Mouse (Mus musculus) kidney, adult 11 months (tissue): ENCODE results near the gene Ctcfl.
"Not testable (repeated sequence)": the region's sequence is repeated elsewhere in the genome, so short reads cannot be mapped to it uniquely, and the experiment has no call there.

Experiments
- DNase-seq: peaks from one replicate; pipeline ENCODE4 v3.0.0; 2022

Ctcfl gene

DNA sequence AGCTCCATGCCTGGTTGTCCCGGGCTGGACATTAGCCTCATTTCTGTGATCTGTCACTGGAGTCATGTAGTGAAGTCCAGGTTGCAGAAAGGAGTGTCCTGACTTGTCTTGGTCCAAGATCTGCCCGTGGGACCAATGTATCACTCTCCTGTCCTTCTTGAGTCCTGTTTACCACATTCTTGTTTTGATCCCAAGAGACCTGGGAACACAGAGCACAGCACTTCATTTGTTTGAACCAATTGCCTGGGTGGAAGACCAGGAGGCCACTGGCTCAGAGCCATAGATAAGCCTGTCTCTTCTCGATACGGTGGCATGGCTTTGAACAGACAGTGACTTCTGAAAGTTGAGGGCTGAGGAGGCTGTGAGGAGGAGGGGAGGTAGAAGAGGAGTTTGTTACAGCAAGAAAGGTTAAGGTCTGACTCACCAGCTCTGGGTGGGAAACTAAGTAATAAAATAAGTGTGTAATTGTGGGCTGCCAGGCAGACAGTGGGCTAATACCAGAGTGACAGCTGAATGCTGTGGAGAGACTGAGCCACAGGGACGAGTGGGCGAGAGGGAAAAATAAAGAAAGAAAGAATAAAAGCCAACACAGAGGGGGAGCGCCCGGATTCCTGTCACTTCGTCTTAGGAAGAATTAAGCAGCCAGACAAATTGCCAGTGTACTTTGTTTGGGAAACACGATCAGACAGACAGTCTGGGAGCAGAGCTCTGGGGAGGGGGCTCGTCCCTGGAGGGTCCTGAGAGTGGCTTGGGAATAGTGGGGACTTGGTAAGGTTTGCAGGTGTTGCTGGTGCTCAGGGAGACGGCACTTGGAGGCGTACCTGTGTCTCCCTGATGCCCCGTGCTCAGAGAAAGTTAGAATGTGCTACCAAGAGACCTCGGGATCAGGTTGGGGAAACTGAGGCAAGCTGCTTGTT is 19.3 kb upstream of the Ctcfl start:
- DNase-seq: no peak

DNA sequence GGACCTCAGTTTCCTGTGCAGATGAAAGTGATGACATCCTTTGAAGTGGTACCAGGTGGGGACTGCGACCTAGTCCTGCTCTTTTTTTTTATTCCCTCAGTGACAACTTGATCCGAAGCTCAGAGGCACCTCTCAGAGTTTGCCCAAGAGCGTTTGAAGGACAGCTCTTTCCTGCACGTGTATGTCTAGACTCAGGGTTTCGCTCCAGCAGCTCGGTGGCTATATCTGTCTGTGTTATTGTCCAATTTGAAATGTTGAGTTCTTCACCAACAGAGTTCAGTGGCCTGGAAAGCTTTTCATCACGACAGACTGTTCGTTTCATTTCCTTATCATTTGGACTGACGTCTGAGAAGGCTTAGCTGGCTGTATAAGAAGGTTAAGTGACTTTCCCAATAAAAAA is 15.4 kb upstream of the Ctcfl start:
- no peak for DNase-seq

DNA sequence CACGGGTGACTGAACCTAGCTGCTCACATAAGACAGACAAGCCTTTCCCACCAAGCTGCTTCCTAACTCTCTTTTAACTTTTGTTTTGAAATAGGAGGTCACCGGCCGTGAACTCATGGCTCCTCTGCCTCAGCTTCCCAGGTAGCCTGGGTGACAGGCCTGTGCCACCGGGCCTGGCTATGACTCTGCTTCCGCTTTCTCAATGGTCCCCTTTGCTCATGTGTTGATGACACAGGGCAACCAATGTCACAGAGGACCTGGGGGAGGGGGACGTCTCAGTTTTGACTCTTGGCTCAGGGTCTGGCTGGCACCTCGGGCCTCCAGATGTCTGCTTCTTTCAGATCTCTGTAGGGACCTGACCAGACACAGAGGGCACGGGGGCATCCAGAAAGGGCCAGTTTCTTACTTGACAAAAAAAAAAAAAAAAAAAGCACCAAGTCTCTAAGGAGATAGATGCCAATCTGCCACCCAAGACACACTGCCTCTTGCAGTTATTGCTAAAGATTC is 13.5 kb upstream of the Ctcfl start:
- DNase-seq: no peak

DNA sequence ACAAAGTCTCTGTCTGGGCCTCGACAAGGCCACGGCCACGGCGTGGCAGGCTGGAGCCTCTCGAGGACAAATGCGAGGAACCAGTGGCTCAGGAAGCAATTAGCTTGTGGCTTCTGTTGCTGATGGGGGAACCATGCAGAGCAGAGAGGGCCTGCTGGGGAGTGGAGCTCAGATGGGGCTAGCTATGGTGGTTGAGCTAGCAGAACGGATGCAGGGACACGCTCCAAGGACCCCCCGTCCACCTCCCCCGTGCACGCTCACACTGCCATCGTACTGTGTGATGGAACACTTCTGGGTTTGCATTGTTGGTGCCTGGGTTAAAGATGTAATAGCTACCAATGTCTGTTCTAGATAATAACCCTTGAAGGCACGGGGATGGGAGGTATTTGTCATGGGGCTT is 12.9 kb upstream of the Ctcfl start:
- DNase-seq: no peak

DNA sequence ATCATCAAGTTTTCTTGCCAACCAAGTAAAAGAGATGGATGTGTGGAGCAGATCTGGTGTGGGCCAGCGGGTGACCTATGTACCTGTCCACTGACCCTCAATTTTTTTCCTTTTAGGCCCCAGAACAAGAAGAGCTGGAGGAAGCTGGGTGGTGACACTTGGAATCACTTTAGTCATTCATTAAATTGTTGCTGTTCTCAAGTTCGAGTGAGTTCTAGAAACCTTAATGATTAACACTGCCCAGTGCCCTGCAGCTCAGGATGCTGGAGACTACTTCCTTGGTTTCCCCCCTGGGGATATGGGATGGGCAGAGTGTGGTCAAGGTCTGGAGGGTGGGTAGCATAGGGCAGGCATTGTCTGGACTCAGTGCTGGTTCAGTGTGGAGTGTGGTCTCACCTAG is 9.8 kb upstream of the Ctcfl start:
- peak; percentile 83 for DNase-seq

DNA sequence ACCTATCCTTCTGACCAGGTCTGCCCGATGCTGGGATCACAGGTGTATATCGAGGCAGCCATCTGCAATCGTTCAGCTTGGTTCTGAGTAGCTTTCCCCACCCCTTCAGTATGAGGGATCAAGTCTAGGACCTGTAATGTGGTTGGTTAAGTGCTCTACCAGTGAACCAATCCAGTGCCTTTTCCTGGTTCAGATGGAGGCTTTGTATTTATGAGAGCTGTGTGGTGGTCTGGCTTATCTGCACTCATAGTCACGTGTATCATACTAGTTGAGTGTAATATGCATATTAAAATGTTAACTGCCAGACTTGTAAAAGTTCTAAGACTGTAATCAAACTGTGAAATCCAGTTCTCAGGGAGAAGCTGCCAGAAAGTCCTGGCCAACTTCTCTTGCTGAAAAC is 7.1 kb upstream of the Ctcfl start:
- no peak for DNase-seq

DNA sequence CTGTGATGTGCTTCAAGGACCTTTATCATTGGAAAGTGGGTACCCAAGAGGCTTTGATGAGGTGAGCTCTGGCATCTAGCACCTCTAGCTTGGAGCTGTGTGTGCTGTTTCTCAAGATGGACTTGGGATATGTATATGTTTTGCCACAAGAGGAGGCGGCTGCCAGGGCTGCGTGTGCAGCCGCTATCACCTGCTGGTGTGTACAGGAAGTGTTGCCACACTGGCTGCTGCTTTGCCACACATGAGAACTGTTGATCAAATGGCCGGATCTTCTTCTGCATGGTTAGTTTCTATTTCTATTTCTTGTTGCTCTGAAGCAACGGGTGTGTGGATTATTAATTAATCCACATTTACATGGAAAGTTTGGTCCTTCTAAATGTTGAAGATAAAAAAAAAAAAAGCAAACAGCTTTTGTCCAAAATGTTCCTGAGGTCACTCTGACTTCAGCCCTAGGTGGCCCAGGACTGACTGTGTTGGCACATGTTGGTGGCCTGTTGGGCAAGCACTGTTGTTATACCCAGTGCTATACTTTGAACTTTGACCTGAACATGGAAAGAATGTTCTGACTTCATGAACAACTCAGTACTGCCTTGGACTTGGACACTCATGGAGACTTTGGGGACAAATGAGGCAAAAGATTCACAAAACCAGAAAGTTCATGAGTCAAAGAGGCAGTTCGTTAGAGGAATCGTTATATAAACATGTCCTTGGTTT is 4.9 kb upstream of the Ctcfl start:
- peak; percentile 83 for DNase-seq

DNA sequence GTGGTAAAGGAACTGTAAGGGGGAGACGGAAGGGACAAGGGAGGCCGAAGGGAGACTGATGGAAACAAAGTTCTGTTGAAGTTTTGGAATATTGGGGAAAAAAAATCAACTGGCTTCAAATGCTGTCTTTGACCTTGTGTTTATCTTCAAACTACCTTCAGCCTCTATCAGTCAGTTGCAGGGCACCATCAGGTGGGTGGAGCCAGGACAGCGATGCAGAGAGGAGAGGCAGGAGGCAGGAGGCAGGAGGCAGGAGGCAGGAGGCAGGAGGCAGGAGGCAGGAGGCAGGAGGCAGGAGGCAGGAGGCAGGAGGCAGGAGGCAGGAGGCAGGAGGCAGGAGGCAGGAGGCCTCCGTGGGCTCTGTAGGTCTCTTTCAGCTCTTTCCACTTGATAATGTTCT is 792 bp upstream of the Ctcfl start:
- DNase-seq: not testable (repeated sequence)

DNA sequence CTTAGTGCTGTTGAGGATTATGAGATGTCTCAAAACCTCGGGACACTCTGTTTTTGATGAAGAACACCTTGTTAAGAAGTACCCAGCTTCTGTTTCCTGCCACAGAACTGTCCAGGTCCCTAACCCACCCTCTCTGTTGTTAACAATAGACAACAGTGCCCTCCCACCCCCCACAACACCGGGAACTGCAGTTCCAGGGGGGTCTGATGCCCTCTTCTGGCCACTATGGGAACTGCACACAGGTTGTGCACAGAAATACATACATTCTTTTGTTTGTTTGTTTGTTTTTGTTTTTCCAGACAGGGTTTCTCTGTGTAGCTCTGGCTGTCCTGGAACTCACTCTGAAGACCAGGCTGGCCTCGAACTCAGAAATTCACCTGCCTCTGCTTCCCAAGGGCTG is 5.5 kb downstream of the Ctcfl start:
- not testable (repeated sequence) for DNase-seq

DNA sequence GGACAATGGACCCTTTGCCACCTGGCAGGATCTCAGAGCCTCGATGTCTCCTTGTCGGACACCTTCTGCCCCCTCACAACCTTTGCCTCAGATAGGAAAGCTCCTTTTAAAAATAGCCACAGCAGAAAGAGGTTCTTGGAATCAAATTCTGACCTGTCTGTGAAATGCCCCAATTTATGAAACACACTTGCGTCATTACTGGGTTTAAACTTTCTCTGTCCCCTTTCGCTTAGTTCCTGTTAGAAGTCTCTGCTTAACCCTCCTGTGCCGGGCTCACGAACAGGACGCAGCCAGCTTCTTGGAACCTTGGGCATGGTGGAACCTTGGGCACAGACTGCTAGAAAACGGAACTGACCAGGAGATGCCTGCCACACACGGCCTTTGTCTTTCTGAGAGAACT is 8.8 kb downstream of the Ctcfl start:
- DNase-seq: no peak

DNA sequence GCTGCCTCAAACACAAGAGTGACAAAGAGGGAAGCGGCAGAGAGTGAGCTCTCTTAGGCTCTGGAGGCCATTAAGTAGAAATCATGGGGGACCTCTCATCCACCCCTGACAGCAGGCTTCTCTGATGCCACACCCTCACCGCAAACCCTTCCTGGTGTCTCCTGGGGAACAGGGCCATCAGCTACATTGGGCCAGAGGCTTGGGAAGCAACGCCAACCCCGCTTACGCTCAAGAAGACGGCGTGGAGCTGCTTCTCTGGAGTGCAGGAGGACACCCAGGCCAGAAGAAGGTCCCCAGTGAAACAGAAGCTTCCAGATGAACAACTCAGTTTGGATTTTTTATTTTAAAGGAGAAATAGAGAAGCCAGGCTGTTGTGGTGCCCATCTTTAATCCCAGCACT is 9.8 kb downstream of the Ctcfl start:
- no peak for DNase-seq

DNA sequence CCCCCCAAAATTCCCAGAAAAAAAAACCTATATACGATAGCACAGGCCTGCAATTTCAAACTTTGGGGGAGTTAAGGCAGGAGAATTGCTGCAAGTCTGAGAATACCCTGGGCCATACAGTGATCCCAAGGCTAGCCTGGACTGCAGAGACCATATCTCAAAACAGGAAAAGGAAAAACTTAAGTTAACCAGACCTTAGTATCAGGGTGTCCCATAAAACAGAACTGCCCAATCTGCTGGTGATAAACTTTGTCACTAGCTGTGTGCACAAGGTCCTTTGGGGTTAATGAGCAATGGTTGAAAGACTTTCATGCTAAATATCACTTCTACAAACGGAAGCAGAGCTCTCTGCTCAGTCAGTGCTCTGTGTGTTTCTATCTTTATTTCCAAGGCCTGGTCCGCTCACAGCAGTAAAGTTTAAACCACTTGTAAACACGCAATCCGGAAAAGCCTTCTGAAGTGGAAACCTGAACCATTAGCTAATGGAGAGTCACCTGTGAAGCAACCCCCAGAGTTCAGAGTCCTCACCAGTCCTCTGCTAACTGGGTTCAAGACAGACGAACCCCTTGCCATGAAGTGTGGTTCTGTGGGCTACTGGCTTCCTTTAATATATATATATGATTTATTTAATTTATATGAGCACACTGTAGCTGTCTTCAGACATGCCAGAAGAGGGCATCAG is 10.7 kb downstream of the Ctcfl start:
- DNase-seq: no peak

DNA sequence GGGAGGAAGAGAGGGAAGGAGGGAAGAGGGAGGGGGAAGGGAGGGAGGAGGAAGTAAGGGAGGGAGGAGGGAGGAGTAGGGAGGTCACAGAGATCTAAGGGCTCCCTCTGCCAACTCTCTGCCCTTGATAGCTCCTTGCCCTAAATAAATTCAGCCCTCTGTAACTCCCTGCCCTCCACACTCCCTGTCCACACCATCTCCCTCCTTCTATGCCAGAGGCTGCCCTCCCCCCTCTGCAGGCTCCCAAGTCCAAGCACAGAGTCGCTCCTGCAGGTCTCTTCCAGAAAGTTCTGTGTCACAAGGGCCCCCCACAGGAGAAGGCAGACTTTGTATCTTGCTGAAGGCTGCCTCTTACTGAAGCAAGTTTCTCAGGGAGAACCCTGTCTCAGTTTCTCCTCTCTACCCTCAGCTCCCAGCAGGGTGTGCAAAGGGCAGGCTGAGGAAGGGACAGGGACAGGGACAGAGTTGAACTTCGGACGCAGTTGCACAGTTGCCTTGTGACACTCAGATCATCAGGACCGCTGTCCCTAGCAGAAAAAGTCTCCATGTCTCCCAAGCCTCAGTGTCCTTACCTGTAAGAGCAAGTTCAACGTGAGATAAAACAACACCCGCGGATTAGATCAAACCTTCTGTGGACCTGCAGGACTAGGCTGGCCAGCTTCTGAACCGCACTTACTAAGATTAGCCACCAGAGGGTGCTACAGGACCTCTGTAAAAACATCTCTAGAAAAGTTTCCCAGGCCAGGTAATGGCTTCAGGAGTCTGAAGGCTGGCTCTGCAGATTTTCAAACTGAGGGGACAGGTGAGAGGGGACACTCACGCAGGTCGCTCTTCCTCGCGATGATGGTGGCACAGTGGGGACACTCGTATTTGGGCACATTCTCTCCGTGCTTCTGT is 12.2 kb downstream of the Ctcfl start:
- peak; percentile 77 for DNase-seq

DNA sequence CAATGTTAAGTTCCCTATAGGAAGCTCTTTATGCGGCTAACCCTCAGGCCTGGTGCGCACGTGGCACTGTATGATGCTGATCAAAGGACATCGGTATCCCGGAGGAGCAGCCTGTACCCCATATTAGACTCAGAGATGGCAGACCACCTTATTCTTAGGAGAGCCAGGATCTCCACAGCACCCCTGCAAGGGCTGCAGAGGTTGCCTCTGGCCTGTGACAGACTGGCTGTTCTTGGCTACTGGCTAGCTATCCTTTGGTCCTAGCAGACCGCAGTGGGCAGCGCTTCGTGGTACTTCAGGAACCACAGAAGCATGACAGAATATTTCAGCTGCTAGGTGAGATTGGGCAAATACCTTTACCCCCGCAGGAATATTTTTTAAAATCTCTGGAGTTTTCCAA is 12.9 kb downstream of the Ctcfl start:
- DNase-seq: no peak

DNA sequence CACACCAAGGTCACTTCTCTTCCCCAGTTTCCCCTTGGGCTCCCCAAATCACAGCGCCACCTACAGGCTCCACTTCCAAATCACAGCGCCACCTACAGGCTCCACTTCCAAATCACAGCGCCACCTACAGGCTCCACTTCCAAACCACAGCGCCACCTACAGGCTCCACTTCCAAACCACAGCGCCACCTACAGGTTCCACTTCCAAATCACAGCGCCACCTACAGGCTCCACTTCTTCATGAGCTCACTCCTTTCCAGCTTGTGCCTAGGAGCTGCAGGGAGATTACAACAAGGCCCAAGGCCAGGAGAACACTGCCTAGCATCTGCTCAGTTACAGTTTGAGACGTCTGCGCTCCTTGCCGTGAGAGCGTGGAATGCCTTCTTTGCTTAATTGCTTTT is 22.0 kb downstream of the Ctcfl start:
- DNase-seq: not testable (repeated sequence)

DNA sequence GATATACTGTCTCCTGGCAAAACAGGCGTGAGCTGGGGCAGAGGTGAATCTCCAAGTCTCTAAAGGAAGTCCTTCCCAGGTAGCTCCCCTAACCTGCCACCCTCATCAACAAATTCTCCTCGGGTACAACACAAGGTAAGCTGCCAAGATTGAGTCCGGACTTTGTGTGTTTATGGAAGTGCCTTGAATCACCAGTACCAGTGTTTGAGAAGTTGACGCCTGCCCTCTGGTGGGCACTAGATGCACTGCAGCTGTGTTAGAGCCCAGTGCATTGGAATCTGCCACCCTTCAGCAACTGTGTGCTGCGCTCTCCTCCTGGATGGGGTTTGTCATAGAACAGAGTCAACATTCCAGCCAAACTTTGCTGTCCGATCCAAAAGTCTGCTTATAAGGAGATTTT is 29.9 kb downstream of the Ctcfl start:
- DNase-seq: peak; percentile 75

DNA sequence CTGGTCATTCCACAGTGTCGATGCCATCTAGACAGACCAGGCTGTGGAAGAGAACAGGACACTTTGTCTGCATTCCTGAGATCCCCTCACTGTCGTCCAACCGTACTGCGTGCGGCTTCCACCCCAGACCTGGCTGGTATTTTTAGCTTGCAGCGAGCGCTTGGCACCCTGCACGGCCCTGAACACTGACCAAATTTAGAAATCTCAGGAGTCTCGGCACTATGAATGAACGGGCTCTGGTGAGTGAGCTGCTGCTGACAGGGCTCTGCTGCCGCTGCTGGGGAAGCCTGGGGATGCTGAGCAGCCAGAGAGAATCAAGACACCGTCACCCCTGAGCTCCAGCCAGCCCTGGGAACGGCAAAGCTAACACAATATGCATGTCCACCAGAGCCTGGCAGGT is 31.9 kb downstream of the Ctcfl start:
- DNase-seq: no peak

DNA sequence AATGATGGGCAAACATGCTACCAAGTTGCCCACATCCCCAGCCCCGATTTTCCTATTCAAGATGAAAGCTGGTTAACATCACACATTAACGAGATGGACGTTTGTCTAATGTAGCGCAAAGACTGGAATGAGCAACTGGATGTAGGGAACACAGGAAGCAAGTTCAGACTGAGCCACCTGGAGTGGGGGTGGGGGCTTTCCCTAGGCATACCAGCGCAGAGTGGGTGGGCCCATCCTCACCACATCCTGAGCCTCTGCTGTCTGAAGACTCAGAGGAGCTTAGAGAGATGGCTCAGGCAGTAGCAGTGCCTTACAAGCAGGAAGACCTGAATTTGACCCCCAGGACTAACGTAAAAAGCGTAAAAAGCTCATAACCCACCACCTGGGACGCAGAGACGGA is 33.6 kb downstream of the Ctcfl start:
- DNase-seq: no peak

DNA sequence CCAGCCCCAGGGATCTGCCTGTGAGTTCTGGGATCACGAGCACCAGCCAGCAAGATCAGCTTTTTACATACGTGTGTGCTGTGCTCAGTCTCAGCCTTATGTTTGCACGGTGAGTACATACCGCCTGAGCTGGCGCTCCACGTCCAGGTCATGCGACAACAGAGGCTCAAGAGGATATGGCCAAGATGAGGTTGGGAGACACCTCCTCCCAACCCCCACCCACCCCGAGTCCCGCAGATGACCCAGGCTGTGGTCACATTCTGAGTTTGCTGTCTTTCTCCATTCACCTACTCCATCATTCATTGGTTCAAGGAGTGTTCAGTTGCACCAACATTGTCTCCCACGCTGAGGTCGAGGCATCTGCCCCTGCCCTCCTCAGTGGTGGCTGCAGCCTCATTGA is 34.5 kb downstream of the Ctcfl start:
- no peak for DNase-seq

DNA sequence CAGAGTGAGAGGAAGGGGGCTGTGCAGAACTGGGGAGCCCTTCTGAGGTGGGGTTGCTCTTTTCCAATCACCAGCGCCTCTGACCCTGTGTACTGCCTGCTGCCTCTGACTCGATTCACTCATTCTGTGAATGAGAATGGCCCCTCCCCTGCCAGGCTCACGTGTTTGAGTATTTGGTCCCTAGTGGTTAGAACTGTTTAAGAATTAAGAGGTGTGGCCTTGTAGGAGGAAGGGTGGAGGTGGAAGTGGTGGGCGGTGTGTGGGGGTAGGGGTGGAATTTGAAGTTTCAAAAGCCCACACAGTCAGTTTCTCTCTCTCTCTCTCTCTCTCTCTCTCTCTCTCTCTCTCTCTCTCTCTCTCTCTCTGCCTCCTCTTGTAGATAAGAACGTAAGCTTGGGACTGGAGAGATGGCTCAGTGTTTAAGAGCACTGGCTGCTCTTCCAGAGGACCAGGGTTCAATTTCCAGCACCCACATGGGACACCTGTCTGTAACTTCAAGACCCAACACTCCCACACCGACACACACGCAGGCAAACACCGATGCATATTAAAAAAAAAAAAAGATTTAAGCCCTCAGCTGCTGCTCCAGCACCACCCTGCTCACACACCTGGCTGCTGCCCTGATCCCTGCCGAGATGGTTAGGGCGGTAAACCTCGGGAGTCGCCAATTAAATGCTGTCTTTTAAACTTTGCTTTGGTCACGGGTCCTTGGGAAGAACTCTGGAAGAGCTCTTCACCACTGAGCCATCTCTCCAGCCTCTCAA is 35.4 kb downstream of the Ctcfl start:
- no peak for DNase-seq

DNA sequence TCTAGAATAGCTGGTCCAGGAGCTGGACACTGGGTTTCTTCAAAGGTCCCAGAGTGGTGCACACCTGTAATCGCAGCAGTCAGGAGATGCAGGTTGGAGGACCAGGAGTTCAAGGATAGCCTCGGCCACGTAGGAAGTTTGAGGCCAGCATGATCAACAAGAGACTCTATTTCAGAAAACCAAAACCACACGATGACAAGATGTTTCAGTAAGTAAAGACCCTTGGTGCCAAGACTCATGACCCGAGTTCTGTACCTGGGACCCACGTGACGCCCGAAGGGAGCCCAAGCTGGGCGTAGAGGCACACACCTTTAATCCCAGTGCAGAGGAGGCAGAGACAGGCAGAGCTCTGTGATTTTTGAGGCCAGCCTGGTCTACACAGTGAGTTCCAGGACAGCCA is 36.2 kb downstream of the Ctcfl start:
- no peak for DNase-seq

DNA sequence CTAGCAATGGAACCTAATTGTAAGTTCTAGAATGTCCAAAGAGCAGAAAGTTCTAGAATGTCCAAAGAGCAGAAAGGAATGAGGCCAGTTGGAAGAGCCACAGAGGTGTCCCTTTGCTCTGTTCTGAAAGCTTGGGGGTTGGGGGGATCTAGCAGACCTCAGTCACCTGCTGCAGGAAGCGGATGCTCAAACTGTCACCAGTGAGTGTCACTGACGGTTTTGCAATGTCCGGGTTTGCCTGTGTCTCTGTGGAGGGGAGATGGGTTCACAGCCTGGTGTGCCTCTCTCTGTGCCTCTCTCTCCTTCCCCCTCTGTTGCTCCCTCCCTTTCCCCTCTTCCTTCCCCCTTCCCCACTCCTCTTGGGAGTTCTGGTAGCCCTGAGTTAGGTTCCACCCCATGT is 36.6 kb downstream of the Ctcfl start:
- DNase-seq: no peak
